Mouse (Mus musculus) splenic B cell, adult 2 months (primary cell): ENCODE measurements around the gene Creld2.
"Not testable (repeated sequence)": the region's sequence is repeated elsewhere in the genome, so short reads cannot be mapped to it uniquely, and the experiment has no call there.

Source experiments
- DNase-seq: peaks from one replicate; pipeline ENCODE4 v3.0.0-alpha.2; 2011; ENCODE audit warnings: low read depth, low spot score
- H3K27me3 ChIP-seq: 2 replicates; pipeline ENCODE4 v1.6.1; 2012; ENCODE audit warnings: mild to moderate bottlenecking, low read length, moderate library complexity, mixed read lengths; ENCODE audit not compliant: control insufficient read depth, poor library complexity, insufficient read depth, severe bottlenecking
- H3K36me3 ChIP-seq: 2 replicates; pipeline ENCODE4 v1.6.1; 2012; ENCODE audit warnings: mild to moderate bottlenecking, low read length, moderate library complexity, mixed read lengths; ENCODE audit not compliant: control insufficient read depth, poor library complexity, insufficient read depth, severe bottlenecking

Gene Creld2

DNA sequence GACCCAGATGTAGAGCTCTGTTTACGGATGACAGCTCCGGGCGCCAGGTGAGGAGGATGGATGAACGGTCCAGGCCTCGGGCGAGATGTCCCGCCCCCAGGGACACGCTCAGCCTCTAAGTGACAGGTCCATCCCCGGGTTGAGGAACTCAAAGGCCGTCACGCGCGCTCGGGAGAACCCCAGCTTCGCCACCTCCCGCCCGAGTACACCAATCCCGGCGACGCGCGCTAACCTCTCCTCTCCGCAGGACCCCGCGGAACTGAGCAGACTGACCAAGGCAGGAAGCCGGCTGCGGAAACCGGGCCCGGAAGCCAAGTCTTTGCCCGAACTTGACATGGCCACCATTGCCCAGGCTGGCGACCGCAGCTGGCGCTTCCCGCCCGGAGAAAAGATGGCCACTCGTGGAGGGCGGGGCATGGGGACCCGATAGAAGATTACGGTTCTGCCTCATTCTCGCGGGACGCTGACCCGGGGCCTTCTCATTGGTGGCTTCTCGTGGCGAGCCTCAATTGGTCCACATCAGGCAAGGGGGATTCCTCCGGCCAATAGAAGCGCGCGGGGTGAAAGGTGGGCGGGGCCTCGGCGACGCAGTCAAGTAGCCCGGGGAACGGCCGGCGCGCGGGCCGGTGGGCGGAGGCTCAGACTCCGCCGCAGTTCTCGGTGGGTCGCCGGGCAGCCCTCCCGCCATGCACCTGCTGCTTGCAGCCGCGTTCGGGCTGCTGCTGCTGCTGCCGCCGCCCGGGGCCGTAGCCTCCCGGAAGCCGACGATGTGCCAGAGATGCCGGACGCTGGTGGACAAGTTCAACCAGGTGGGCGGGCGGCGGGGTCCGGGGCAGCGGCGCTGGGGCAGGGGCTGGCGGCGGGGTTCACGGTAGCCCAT is at the start of gene Creld2, which contains the start of gene Alg12:
Gene Creld2 (plus strand): TSS at position 621 of the 880 bp plus-strand sequence.
Gene Alg12 (minus strand): TSS at position 293 of the 880 bp plus-strand sequence.
- Histone ChIP-seq H3K27me3 (no peaks in the 10 kb centered on the region), H3K36me3 (no peaks in the 10 kb centered on the region)
- peak; percentile 99 for DNase-seq

DNA sequence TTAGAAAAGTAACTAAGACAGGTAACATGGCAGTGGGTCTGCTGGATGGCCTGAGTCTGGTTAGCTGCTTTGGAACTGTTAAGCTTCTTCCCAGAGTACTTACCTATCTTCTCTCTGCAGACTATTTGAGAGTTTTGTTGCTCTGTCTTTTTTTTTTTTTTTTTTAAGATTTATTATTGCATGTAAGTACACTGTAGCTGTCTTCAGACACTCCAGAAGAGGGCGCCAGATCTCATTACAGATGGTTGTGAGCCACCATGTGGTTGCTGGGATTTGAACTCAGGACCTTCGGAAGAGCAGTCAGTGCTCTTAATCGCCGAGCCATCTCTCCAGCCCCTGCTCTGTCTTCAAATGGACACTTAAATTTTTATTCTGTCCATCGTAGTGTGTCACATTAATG is 44.8 kb upstream of the Creld2 start:
- H3K27me3 ChIP-seq, DNase-seq, H3K36me3 ChIP-seq: not testable (repeated sequence)

DNA sequence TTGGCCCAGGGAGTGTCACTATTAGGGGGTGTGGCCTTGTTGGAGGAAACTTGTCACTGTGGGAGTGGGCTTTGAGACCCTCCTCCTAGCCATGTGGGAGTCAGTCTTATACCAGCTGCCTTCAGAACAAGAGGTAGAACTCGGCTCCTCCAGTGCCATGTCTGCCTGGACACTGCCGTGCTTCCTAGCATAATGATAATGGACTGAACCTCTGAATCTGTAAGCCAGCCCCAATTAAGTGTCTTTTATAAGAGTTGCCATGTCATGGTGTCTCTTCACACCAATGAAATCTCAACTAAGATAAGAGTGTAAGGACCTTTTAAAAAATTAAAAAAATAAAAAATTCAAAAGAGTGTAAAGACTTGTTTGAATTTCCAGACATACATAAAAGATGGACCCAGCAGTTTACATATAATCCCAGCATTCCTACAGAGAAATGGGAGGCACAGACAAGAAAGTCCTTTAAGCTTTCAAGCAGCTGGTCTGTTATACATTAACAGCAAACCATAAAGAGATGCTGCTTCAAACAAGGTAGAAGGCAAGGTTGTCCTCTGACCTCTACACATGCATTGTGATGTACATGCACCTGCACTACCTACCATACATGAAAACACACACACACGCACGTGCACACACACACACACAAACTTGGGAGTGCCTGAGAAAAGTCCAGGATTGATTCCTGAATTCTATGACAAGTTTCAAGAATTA is 27.2 kb upstream of the Creld2 start:
- no peak for DNase-seq
- H3K27me3 ChIP-seq: no peaks in the 10 kb centered on the region

DNA sequence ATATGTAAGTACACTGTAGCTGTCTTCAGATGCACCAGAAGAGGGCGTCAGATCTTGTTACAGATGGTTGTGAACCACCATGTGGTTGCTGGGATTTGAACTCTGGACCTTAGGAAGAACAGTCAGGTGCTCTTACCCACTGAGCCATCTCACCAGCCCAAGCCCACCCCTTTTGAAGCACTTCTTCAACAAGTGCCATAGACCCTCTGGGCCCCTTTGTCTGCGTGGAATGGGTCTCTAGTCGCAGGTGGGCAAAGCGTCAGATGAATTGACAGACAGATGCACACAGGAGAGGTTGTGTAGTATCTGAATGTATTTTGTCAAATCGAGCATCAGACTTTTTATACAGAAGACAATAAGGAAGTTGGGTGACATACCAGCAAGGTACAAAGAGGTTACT is 24.7 kb upstream of the Creld2 start:
- H3K27me3 ChIP-seq, DNase-seq, H3K36me3 ChIP-seq: not testable (repeated sequence)

More for the DNA sequence above, 27.2 kb upstream of the Creld2 start:
- H3K36me3 ChIP-seq: no peaks in the 10 kb centered on the region

DNA sequence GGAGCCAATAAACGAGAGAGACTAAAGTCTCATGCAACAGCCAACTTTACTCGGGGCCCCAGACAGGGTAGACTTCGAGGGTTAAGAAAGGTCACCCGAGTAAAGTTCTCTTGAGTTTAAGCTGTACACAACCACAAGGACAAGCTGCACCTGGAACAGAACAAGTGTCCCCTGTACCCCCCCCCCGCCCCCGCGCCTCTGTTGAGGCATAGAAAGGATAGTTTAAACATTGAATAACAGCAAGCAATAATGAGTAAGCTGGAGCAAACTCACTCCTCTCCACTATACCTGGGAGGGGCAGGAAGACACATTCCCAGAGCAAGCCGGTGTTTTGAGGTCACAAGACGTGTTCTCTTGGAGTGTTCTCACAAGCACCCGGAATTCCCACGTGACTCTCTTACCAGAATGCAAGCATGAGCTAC is 19.5 kb upstream of the Creld2 start:
- no peaks in the 10 kb centered on the region for H3K36me3 ChIP-seq
- H3K27me3 ChIP-seq: no peaks in the 10 kb centered on the region
- no peak for DNase-seq

DNA sequence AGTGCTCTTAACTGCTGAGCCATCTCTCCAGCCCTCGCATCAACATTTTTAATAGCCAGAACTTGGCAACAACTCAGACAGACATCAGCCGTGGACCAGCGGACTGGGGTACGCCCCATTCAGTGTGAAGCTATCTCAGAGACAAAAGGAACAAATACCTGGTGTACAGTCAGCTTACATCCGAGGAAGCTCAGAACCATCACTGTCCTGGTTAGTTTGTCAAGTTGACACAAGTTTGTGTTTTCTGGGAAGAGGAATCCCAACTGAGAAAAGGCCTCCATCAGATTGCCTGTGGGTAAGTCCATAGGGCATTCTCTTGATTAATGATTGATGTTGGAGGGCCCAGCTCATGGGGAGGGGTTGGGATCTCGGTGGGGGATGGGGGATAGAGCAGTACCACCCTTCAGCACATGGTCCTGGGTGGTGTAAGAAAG is 18.5 kb upstream of the Creld2 start:
- H3K36me3 ChIP-seq: no peaks in the 10 kb centered on the region
- no peaks in the 10 kb centered on the region for H3K27me3 ChIP-seq
- DNase-seq: no peak

DNA sequence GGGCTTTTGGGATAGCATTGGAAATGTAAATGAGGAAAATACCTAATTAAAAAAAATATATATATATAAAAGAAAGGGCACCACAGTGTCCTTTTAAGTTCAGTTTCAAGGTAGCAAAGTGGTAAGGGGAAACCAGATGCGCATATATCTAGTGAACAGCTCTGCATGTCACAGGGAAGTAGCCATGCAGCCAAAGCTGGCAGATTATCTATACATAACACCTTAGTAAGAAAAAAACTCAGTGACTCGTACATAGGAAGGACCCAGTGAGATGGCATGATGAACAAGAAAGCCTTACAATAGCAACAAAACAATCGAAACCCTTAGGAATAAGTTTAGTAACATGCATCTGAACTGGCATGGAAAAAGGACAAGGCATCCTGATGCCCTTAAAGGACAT is 17.5 kb upstream of the Creld2 start:
- DNase-seq: no peak
- Histone ChIP-seq H3K36me3 (no peaks in the 10 kb centered on the region), H3K27me3 (no peaks in the 10 kb centered on the region)

DNA sequence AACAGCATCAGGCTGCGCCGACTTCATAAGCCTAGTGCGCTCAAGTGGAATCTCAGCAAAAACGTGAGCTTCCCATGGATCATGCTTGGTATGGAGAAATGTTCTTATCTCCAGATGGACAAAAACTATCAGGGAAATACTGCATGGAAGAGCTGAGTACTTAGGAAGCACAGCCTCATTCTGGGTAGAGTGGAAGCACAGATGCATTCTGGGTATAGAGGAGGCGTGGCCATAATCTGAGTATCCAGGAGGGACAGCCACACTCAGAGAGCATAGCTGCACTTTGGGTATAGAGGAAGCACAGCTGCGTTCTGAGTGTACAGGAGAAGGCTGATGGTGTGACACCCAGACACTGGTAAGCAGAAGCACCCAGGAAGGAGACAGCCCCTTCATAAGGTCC is 17.1 kb upstream of the Creld2 start:
- no peak for DNase-seq
- Histone ChIP-seq H3K27me3 (no peaks in the 10 kb centered on the region), H3K36me3 (no peaks in the 10 kb centered on the region)

DNA sequence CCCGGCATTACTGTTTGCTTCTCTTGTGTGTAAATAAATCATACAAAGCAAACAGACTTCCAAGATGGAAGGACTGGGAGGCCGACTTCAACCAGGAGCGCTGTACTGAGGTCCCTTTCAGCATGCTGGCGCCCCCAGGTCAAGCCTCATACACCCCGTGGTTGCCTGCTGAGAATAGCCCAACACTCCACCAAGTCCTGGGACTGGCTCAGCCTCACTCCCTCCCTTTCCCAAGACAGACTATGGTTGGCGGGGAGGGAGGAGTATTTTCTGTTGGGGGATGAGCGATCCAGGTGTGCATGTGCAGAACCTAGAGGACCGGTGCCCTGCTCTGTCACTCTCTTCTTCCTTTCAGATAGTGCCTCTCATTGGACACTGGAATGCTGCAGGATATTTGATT is 11.3 kb upstream of the Creld2 start:
- H3K27me3 ChIP-seq: no peaks in the 10 kb centered on the region
- peaks cover 2% of the 10 kb centered on the region; the same call in 1 of the 2 replicates for H3K36me3 ChIP-seq
- DNase-seq: no peak

DNA sequence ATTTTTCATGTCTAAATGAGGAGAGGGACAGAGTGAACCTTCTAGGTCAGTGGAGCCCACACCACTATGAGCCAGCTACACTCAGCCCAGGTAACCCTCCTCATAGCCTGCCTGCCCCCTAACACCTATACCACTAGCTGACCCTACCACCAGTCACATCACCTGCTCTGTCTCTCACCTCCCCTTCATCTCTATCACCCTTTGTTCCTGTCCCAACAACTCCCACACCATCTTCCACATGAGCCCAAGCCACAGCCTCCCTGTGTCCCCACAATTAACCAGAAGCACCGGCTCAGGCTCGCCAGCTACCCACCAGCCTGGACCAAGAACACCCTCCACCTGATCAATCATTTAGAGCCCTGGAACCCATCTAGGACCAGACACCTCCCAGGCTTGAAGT is 9.1 kb upstream of the Creld2 start:
- no peaks in the 10 kb centered on the region for H3K27me3 ChIP-seq
- no peak for DNase-seq
- peaks cover 2% of the 10 kb centered on the region; the same call in 1 of the 2 replicates for H3K36me3 ChIP-seq

DNA sequence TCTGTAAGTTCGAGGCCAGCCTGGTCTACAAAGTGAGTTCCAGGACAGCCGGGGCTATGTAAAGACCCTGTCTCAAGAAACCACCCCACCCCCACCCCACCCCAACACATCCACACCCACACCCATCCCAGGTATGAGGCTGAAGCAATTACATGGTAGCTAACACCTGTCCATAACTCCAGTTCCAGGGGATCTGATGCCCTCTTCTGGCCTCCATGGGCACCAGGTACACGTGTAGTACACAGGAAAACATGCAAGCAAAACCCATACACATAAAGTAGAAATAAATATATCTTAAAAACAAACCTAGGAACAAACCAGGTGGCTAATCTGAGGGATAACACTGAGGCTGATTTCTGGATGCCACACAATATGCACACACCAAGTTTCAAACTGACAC is 6.2 kb upstream of the Creld2 start:
- Histone ChIP-seq H3K27me3 (no peaks in the 10 kb centered on the region), H3K36me3 (peaks cover 2% of the 10 kb centered on the region; the same call in 1 of the 2 replicates)
- DNase-seq: no peak

DNA sequence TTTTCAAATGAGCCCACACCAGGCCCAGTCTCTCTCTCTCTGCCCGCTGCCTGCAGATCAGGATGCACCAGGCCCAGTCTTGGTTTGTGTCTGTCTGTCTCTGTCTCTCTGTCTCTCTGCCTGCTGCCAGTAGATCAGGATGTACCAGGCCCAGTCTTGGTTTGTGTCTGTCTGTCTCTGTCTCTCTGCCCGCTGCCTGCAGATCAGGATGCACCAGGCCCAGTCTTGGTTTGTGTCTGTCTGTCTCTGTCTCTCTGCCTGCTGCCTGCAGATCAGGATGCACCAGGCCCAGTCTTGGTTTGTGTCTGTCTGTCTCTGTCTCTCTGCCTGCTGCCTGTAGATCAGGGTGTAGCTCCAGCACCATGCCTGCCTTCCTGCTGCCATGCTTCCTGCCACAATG is 5.6 kb upstream of the Creld2 start:
- not testable (repeated sequence) for H3K27me3 ChIP-seq, DNase-seq, H3K36me3 ChIP-seq

DNA sequence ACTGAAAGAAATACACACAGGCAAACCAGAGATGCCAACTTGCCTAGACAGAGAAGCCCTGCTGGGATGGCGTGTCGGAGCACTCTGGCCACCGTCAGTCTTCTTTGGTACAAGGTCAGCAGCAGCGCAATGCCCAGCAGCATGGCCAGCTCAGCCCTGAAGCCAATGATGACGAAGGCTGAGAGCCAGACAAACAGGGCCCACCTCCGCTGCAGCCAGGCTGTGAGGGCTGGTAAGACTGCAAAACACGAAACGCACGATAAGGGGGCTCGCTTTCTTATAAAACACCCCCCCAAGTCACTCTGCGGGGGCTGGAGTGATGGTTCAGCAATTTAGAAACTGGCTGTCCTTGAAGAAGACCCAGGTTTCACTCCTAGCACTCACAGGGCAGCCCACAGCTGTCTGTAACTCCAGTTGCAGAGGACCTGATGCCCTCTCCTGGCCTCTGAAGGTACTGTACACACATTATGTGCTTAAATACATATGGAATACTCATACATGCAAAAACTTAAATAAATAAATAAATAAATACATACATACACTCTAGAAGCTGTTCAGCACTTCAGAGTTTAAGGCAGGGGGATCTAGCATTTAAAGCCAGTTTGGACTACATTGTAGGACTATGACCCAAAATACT is 4.9 kb upstream of the Creld2 start:
- peaks cover 2% of the 10 kb centered on the region; the same call in 1 of the 2 replicates for H3K36me3 ChIP-seq
- H3K27me3 ChIP-seq: no peaks in the 10 kb centered on the region
- peak; percentile 35 for DNase-seq

DNA sequence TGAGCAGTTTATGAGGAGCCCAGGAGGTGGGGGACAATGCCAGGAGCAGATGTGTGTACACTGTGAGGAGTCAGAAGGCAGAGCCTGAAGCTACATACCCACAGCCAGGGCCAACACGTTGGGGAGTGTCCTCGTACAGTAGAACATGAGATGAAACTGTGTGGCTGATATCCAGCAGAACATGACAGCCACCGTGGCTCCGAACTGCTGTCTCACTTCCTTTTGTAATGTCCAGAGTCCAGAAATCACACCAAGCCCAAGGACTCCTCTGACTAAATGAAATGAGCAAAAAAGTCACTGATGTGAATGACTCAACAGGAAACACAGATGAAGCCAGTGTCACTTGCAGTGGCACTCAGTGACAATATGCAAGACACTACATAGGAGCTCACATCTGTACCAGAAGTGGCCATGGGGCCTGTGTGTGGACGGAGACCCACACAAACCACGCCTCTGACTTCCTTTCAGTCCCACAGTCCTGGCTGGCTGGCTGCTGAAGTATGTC is 4.2 kb upstream of the Creld2 start:
- no peak for DNase-seq
- H3K36me3 ChIP-seq: peaks cover 2% of the 10 kb centered on the region; the same call in 1 of the 2 replicates

More for the DNA sequence above, 4.2 kb upstream of the Creld2 start:
- no peaks in the 10 kb centered on the region for H3K27me3 ChIP-seq
